Mouse (Mus musculus) inflammation-experienced regulatory T-cells, adult 16 weeks (primary cell): ENCODE data around the gene Abcc2. TPM values are rescaled to one million over a fixed set of nuclear protein-coding genes. Genes with fewer than 3 reads are reported as not detected.

Source experiments
- polyA plus RNA-seq: library from polyadenylated mRNA; unstranded; fragments of 100-300 nt; shearing (Covaris generic); gene quantifications from one replicate; pipeline ENCODE4 v1.2.1, GENCODE M21; 2017

Gene Abcc2
- not detected for polyA plus RNA-seq

GRCm38 (mm10) chr19:43781980-43782379 is at the start of gene Abcc2:
Gene Abcc2, plus strand, starts transcription at chr19:43782192.

DNA sequence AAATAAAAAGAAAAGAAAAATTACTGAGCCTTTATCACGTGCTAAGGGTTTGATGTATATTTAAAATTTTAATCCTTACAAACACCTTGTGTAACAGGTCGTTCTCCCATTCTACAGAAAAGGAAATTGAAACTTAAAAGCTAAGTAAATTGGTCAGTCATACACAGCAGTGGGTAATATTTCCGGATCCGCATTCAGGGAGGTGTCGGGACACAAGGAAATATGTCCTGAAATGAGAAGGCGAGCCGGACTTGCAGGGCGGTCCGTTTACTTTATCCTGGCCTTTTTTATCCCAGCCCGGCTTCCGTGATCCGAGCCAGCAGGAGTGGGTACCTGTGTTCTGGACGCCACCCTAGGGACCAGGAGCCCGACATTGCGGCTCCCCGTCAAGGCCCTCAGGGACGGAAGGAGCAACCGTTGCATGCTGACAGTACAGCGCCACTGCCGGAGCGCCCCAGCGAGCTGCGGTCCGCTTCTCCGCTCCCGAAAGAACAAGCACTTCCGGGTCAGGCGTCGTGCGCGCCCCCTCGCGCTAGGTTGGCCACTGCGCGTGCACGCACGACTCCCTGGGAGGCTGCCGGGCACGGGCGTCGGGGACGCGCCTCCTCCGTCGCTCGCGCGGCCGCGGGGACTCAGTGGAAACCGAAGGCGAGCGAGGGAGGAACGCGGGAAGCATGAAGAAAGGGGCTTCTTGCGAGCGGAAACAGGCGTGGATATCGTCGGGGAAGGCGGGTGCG is 29.3 kb upstream of the Abcc2 start, which contains the start of the genes Cutc and Cox15:
TSS of gene Cutc (plus strand) at position 508 of the 737 bp plus-strand sequence.
TSS of gene Cox15 (minus strand) at position 512 of the 737 bp plus-strand sequence.

Other genes with a start within 250 kb of the Abcc2 start
- not detected for gene Nkx2-3, start 169.9 kb upstream of the Abcc2 start, polyA plus RNA-seq
- gene Slc25a28, start 107.3 kb upstream of the Abcc2 start, polyA plus RNA-seq = 7.0 TPM
- 6.5 TPM for gene Entpd7, start 92.5 kb upstream of the Abcc2 start, polyA plus RNA-seq
- 17.9 TPM for gene Cutc, start 29.2 kb upstream of the Abcc2 start, polyA plus RNA-seq
- gene Cox15, start 29.2 kb upstream of the Abcc2 start, polyA plus RNA-seq = 45.8 TPM
- 8.9 TPM for gene Dnmbp, start 158.0 kb downstream of the Abcc2 start, polyA plus RNA-seq
- gene Cpn1, start 204.4 kb downstream of the Abcc2 start, polyA plus RNA-seq = not detected
- 0.15 TPM for gene Cyp2c23, start 247.0 kb downstream of the Abcc2 start, polyA plus RNA-seq